14 mouse cellular contexts compared by ENCODE assay signal in genomic region chr9:115680703-115681576, GRCm38 (mm10).
DNase-seq lines count a peak whose midpoint lies in the region; ATAC-seq and TF ChIP-seq lines count a peak whose summit lies in the region.
"Had no signal": no experiment of that assay in that cellular context is flagged by ENCODE, and none has a peak within 500 bp of the region (broad histone marks: within the 10 kb centered on the region; RNA-seq: fewer than 3 reads in every experiment).

No protein-coding gene starts in this region.

- no peak for ATAC-seq in kidney, embryonic 15.5 days (replicated peaks; ENCODE audit: low FRiP score)
- peak; percentile 61 for ATAC-seq in liver, embryonic 12.5 days
- ATAC-seq: intestine, postnatal 0 days; Patski had no signal

- 69% methylated on average over 9 of the region's 9 CpGs for WGBS in kidney, adult 2 months
- 67% methylated on average over 9 of the region's 9 CpGs for WGBS in kidney, embryonic 15.5 days
- 43% methylated on average over 9 of the region's 9 CpGs for WGBS in heart, embryonic 10.5 days
- 27% methylated on average over 9 of the region's 9 CpGs for WGBS in liver, embryonic 12.5 days (ENCODE audit: insufficient replicate concordance)

- no peak overlapping the region for H3K27ac ChIP-seq in kidney, adult 2 months (ENCODE audit: insufficient read depth, low read depth, low read length)
- H3K27ac ChIP-seq in kidney, embryonic 15.5 days = no peak overlapping the region
- peak overlapping the region; percentile 68; the same call in 1 of the 2 replicates for H3K27ac ChIP-seq in heart, embryonic 10.5 days
- H3K27ac ChIP-seq in liver, embryonic 12.5 days = peak overlapping the region; percentile 12; the same call in 1 of the 2 replicates

- H3K4me2 ChIP-seq in kidney, embryonic 15.5 days = no peak overlapping the region
- H3K4me2 ChIP-seq in liver, embryonic 12.5 days = no peak overlapping the region

- H3K36me3 ChIP-seq in kidney, adult 2 months (ENCODE audit: control insufficient read depth, insufficient read depth, low read length) = no peaks in the 10 kb centered on the region
- H3K36me3 ChIP-seq in kidney, embryonic 15.5 days = no peaks in the 10 kb centered on the region
- no peaks in the 10 kb centered on the region for H3K36me3 ChIP-seq in heart, embryonic 10.5 days
- no peaks in the 10 kb centered on the region for H3K36me3 ChIP-seq in liver, embryonic 12.5 days

- H3K9ac ChIP-seq in kidney, embryonic 15.5 days = no peak overlapping the region
- H3K9ac ChIP-seq in liver, embryonic 12.5 days = no peak overlapping the region

- TF ChIP-seq POLR2A in kidney, adult 2 months (IDR thresholded peaks at IDR 0.05; ENCODE audit: low read depth, low read length) = no peak

- no peak for TF ChIP-seq CTCF in kidney, adult 2 months (conservative IDR thresholded peaks at IDR 0.05; ENCODE audit: insufficient read depth, insufficient read length, low read depth, low read length)

- no peak overlapping the region for H3K4me3 ChIP-seq in kidney, adult 2 months (ENCODE audit: insufficient read depth, low read depth, low read length)
- no peak overlapping the region for H3K4me3 ChIP-seq in kidney, embryonic 15.5 days (replicated peaks)
- H3K4me3 ChIP-seq in heart, embryonic 10.5 days = no peak overlapping the region
- no peak overlapping the region for H3K4me3 ChIP-seq in liver, embryonic 12.5 days

- peak; percentile 9 for DNase-seq in kidney, adult 2 months
- peak; percentile 46 for DNase-seq in ZHBTc4 (ENCODE audit: low read depth, low spot score)
- no peak for DNase-seq in heart, embryonic 10.5 days (ENCODE audit: low spot score)
- DNase-seq in thymus, postnatal 0 days (ENCODE audit: low spot score) = no peak
- no peak for DNase-seq in B cell, adult 2 months
- DNase-seq: adrenal gland, adult 8-10 months; gastrocnemius, postnatal 14 days; lung, adult 18-20 months; right cerebral cortex, postnatal 4 days; thymus, postnatal 4 days had no signal

- H3K27me3 ChIP-seq in kidney, adult 2 months (replicated peaks; ENCODE audit: control insufficient read depth, insufficient read depth, low read length) = no peaks in the 10 kb centered on the region
- H3K27me3 ChIP-seq in kidney, embryonic 15.5 days = no peaks in the 10 kb centered on the region
- no peaks in the 10 kb centered on the region for H3K27me3 ChIP-seq in heart, embryonic 10.5 days (ENCODE audit: insufficient read depth, poor library complexity, severe bottlenecking)
- no peaks in the 10 kb centered on the region for H3K27me3 ChIP-seq in liver, embryonic 12.5 days (replicated peaks)
- H3K27me3 ChIP-seq: Patski had no signal

- H3K9me3 ChIP-seq in kidney, embryonic 15.5 days (replicated peaks) = no peaks in the 10 kb centered on the region
- H3K9me3 ChIP-seq in heart, embryonic 10.5 days = no peaks in the 10 kb centered on the region
- H3K9me3 ChIP-seq in liver, embryonic 12.5 days (replicated peaks) = no peaks in the 10 kb centered on the region

- H3K4me1 ChIP-seq in kidney, adult 2 months (ENCODE audit: control insufficient read depth, insufficient read depth, low read length) = no peaks in the 10 kb centered on the region
- H3K4me1 ChIP-seq in kidney, embryonic 15.5 days = peaks cover 7% of the 10 kb centered on the region
- H3K4me1 ChIP-seq in heart, embryonic 10.5 days = peaks cover 13% of the 10 kb centered on the region
- H3K4me1 ChIP-seq in liver, embryonic 12.5 days = peaks cover 12% of the 10 kb centered on the region

Comparison
In these comparisons a context has a peak if more than half of its experiments do, and no peak if none do; other contexts are left out.
1. DNase-seq: peak in kidney, adult 2 months (single experiment) and ZHBTc4 (single experiment); none in heart, embryonic 10.5 days (single experiment), thymus, postnatal 0 days (single experiment) and B cell, adult 2 months (0 of 2).
2. H3K27ac ChIP-seq: peak in heart, embryonic 10.5 days (single experiment) and liver, embryonic 12.5 days (single experiment); none in kidney, adult 2 months (single experiment) and kidney, embryonic 15.5 days (single experiment).